Mouse (Mus musculus) megakaryocyte, embryonic 14.5 days (primary cell): ENCODE data around the gene Ifrd2. TPM values are rescaled to one million over a fixed set of nuclear protein-coding genes. Genes with fewer than 3 reads are reported as not detected.
"Not testable (repeated sequence)": the region's sequence is repeated elsewhere in the genome, so short reads cannot be mapped to it uniquely, and the experiment has no call there.

ENCODE experiments used
- H3K27me3 ChIP-seq: replicated peaks from 2 replicates; pipeline ENCODE3; 2012; ENCODE audit warnings: inconsistent platforms
- H3K36me3 ChIP-seq: replicated peaks from 2 replicates; pipeline ENCODE3; 2012; ENCODE audit warnings: low read length, inconsistent platforms, mixed read lengths
- H3K4me1 ChIP-seq: 2 replicates; pipeline ENCODE4 v1.6.1; 2012; ENCODE audit warnings: inconsistent platforms
- H3K4me3 ChIP-seq: replicated peaks from 2 replicates; pipeline ENCODE3; 2012; ENCODE audit warnings: moderate library complexity, mild to moderate bottlenecking, inconsistent platforms
- H3K9me3 ChIP-seq: 2 replicates; pipeline ENCODE4 v1.6.1; 2012; ENCODE audit warnings: inconsistent platforms
- FLI1 ChIP-seq: IDR thresholded peaks from 2 replicates; pipeline ENCODE4 v1.6.1; 2012; ENCODE audit warnings: low read length, inconsistent platforms, mixed read lengths
- GATA1 ChIP-seq: IDR thresholded peaks from 3 replicates; pipeline ENCODE4 v1.6.1; 2012; ENCODE audit warnings: mixed read lengths, low read length, inconsistent platforms, borderline replicate concordance
- polyA plus RNA-seq: library from polyadenylated mRNA; stranded (reverse); fragments of >175 nt; gene quantifications from 2 replicates; pipeline ENCODE4 v1.2.3, GENCODE M21; 2012; ENCODE audit warnings: low replicate concordance; ENCODE audit not compliant: insufficient read depth

Ifrd2 gene
- polyA plus RNA-seq, 1 experiment: 34.9 TPM

GRCm38 (mm10) chr9:107566041-107566709 lies 21.3 kb upstream of the Ifrd2 start:
- Histone ChIP-seq H3K36me3 (peaks cover 47% of the 10 kb centered on the region), H3K9me3 (no peaks in the 10 kb centered on the region), H3K4me1 (peaks cover 88% of the 10 kb centered on the region), H3K4me3 (peak overlapping the region; percentile 40), H3K27me3 (no peaks in the 10 kb centered on the region)
- TF ChIP-seq GATA1: no peak
- no peak for TF ChIP-seq FLI1

GRCm38 (mm10) chr9:107566855-107567254 lies 20.6 kb upstream of the Ifrd2 start:
- H3K4me1 ChIP-seq: peaks cover 88% of the 10 kb centered on the region
- no peaks in the 10 kb centered on the region for H3K9me3 ChIP-seq
- H3K27me3 ChIP-seq: no peaks in the 10 kb centered on the region
- peak overlapping the region; percentile 66 for H3K4me3 ChIP-seq
- peaks cover 47% of the 10 kb centered on the region for H3K36me3 ChIP-seq
- TF ChIP-seq GATA1 (no peak), FLI1 (no peak)

- TF ChIP-seq FLI1 (no peak), GATA1 (no peak)
- peaks cover 51% of the 10 kb centered on the region for H3K36me3 ChIP-seq
- H3K4me1 ChIP-seq: peaks cover 84% of the 10 kb centered on the region
- no peaks in the 10 kb centered on the region for H3K27me3 ChIP-seq
- H3K4me3 ChIP-seq: peak within 1 kb of the TSS; percentile 96
- H3K9me3 ChIP-seq: no peaks in the 10 kb centered on the region
Observed at GRCm38 (mm10) chr9:107567702-107568319, 19.6 kb upstream of the Ifrd2 start, which contains the start of gene Hyal2. Gene Hyal2, plus strand, starts transcription at chr9:107567945.

GRCm38 (mm10) chr9:107568331-107569261 lies 18.8 kb upstream of the Ifrd2 start:
- Histone ChIP-seq H3K4me1 (peaks cover 83% of the 10 kb centered on the region), H3K27me3 (no peaks in the 10 kb centered on the region), H3K9me3 (no peaks in the 10 kb centered on the region), H3K36me3 (peaks cover 57% of the 10 kb centered on the region), H3K4me3 (peak overlapping the region; percentile 96)
- TF ChIP-seq GATA1: no peak
- no peak for TF ChIP-seq FLI1

GRCm38 (mm10) chr9:107569270-107569669 lies 18.2 kb upstream of the Ifrd2 start:
- H3K36me3 ChIP-seq: peaks cover 57% of the 10 kb centered on the region
- TF ChIP-seq FLI1: no peak
- TF ChIP-seq GATA1: no peak
- peaks cover 76% of the 10 kb centered on the region for H3K4me1 ChIP-seq

GRCm38 (mm10) chr9:107570016-107570415 lies 17.4 kb upstream of the Ifrd2 start:
- H3K4me3 ChIP-seq: peak overlapping the region; percentile 96
- H3K9me3 ChIP-seq: no peaks in the 10 kb centered on the region
- peaks cover 50% of the 10 kb centered on the region for H3K36me3 ChIP-seq
- no peak for TF ChIP-seq FLI1
- TF ChIP-seq GATA1: no peak
- H3K27me3 ChIP-seq: no peaks in the 10 kb centered on the region
- peaks cover 69% of the 10 kb centered on the region for H3K4me1 ChIP-seq

More at GRCm38 (mm10) chr9:107569270-107569669, 18.2 kb upstream of the Ifrd2 start:
- H3K27me3 ChIP-seq: no peaks in the 10 kb centered on the region
- H3K4me3 ChIP-seq: peak overlapping the region; percentile 96
- no peaks in the 10 kb centered on the region for H3K9me3 ChIP-seq

GRCm38 (mm10) chr9:107570845-107571244 lies 16.6 kb upstream of the Ifrd2 start:
- Histone ChIP-seq H3K4me3 (no peak overlapping the region), H3K27me3 (no peaks in the 10 kb centered on the region), H3K36me3 (peaks cover 44% of the 10 kb centered on the region), H3K9me3 (no peaks in the 10 kb centered on the region), H3K4me1 (peaks cover 66% of the 10 kb centered on the region)
- TF ChIP-seq FLI1 (no peak), GATA1 (no peak)

GRCm38 (mm10) chr9:107571534-107572326 lies 15.7 kb upstream of the Ifrd2 start:
- TF ChIP-seq GATA1 (no peak), FLI1 (no peak)
- H3K36me3 ChIP-seq: peaks cover 37% of the 10 kb centered on the region
- peaks cover 64% of the 10 kb centered on the region for H3K4me1 ChIP-seq
- no peak overlapping the region for H3K4me3 ChIP-seq
- H3K27me3 ChIP-seq: no peaks in the 10 kb centered on the region
- H3K9me3 ChIP-seq: no peaks in the 10 kb centered on the region

GRCm38 (mm10) chr9:107572327-107572662 lies 15.1 kb upstream of the Ifrd2 start:
- no peak overlapping the region for H3K4me3 ChIP-seq
- peaks cover 64% of the 10 kb centered on the region for H3K4me1 ChIP-seq

GRCm38 (mm10) chr9:107573774-107574173 lies 13.7 kb upstream of the Ifrd2 start:
- H3K4me1 ChIP-seq: peaks cover 63% of the 10 kb centered on the region
- H3K27me3 ChIP-seq, H3K4me3 ChIP-seq, H3K9me3 ChIP-seq: not testable (repeated sequence)
- H3K36me3 ChIP-seq: peaks cover 39% of the 10 kb centered on the region

More at GRCm38 (mm10) chr9:107572327-107572662, 15.1 kb upstream of the Ifrd2 start:
- TF ChIP-seq FLI1: no peak
- TF ChIP-seq GATA1: no peak
- H3K36me3 ChIP-seq: peaks cover 34% of the 10 kb centered on the region
- H3K27me3 ChIP-seq: no peaks in the 10 kb centered on the region
- H3K9me3 ChIP-seq: no peaks in the 10 kb centered on the region
